ENCODE assay signal across 11 mouse cellular contexts in the genomic region with DNA sequence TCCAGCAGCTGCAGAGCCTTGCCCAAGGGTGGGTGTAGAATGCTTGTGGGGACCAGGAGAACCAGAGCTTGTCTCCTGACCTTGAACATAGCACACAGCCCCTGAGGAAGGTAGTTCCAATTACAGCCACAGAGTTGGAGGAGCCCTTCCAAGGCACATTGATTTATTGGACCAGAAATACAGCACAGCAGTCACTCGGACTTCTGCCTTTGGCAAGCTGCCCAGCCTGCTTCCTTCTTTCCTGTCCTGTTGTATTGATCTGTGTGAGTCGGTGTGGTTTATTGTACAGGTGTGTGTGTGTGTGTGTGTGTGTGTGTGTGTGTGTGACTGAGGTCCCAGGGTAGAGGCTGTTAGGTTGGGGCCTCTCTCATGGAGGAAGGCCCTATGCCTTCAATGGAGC. TPM values are rescaled to one million over a fixed set of nuclear protein-coding genes. Genes with fewer than 3 reads are reported as not detected.
A peak's percentile ranks its signal among the peaks of the same experiment; 100 is the strongest.
DNase-seq lines count a peak whose midpoint lies in the region; ATAC-seq lines count a peak whose summit lies in the region.
"Had no signal": no experiment of that assay in that cellular context is flagged by ENCODE, and none has a peak within 500 bp of the region (broad histone marks: within the 10 kb centered on the region; RNA-seq: fewer than 3 reads in every experiment).

No protein-coding gene starts in this region.

- no peaks in the 10 kb centered on the region for H3K9me3 ChIP-seq in embryonic facial prominence, embryonic 14.5 days (ENCODE audit: control insufficient read depth, low read length)
- no peaks in the 10 kb centered on the region for H3K9me3 ChIP-seq in embryonic facial prominence, embryonic 10.5 days
- H3K9me3 ChIP-seq in limb, embryonic 10.5 days (replicated peaks): no peaks in the 10 kb centered on the region
- H3K9me3 ChIP-seq in stomach, embryonic 16.5 days (replicated peaks; ENCODE audit: control insufficient read depth, low read length): no peaks in the 10 kb centered on the region

- no peak overlapping the region for H3K4me2 ChIP-seq in embryonic facial prominence, embryonic 14.5 days (ENCODE audit: low read depth, low read length)
- no peak overlapping the region for H3K4me2 ChIP-seq in stomach, embryonic 16.5 days (ENCODE audit: low read depth, low read length)

- H3K27me3 ChIP-seq in embryonic facial prominence, embryonic 14.5 days (replicated peaks; ENCODE audit: control insufficient read depth, insufficient read depth, low read length): no peaks in the 10 kb centered on the region
- H3K27me3 ChIP-seq in embryonic facial prominence, embryonic 10.5 days (replicated peaks; ENCODE audit: low read depth, poor library complexity, severe bottlenecking): 0 out of 2 replicates have a peak, but pooled peaks cover 17% of the 10 kb centered on the region
- peaks cover 6% of the 10 kb centered on the region; the same call in 1 of the 2 replicates for H3K27me3 ChIP-seq in limb, embryonic 10.5 days (ENCODE audit: low read depth, poor library complexity, severe bottlenecking)
- no peaks in the 10 kb centered on the region for H3K27me3 ChIP-seq in stomach, embryonic 16.5 days (ENCODE audit: control insufficient read depth, insufficient read depth, low read length)

- peak; percentile 63; the same call in 1 of the 2 replicates for ATAC-seq in embryonic facial prominence, embryonic 14.5 days (ENCODE audit: low read depth)
- peak; percentile 67 for ATAC-seq in stomach, embryonic 16.5 days (ENCODE audit: insufficient read depth, low FRiP score)
- no peak for ATAC-seq in frontal cortex, adult (ENCODE audit: low TSS enrichment)

- no peaks in the 10 kb centered on the region for H3K36me3 ChIP-seq in embryonic facial prominence, embryonic 14.5 days (ENCODE audit: control insufficient read depth, insufficient read depth, low read length)
- no peaks in the 10 kb centered on the region for H3K36me3 ChIP-seq in embryonic facial prominence, embryonic 10.5 days (replicated peaks)
- H3K36me3 ChIP-seq in limb, embryonic 10.5 days: no peaks in the 10 kb centered on the region
- H3K36me3 ChIP-seq in stomach, embryonic 16.5 days (ENCODE audit: control insufficient read depth, insufficient read depth, low read length): no peaks in the 10 kb centered on the region

- peak; percentile 44 for DNase-seq in embryonic facial prominence, embryonic 14.5 days (ENCODE audit: low spot score)
- no peak for DNase-seq in embryonic facial prominence, embryonic 10.5 days (ENCODE audit: low spot score)
- DNase-seq in testis, postnatal 10 days (ENCODE audit: low spot score): peak; percentile 65
- no peak for DNase-seq in testis, postnatal 14 days (ENCODE audit: low spot score)
- DNase-seq in limb, embryonic 10.5 days (ENCODE audit: low spot score): peak; percentile 47
- DNase-seq in left cerebral cortex, adult 9 months (ENCODE audit: low spot score in 2 of 2): no peak
- DNase-seq: cerebellum, adult 8-10 months; heart, adult 11 months; lung, postnatal 36 days had no signal

- H3K4me3 ChIP-seq in embryonic facial prominence, embryonic 14.5 days (ENCODE audit: low read depth, low read length): no peak overlapping the region
- H3K4me3 ChIP-seq in embryonic facial prominence, embryonic 10.5 days: no peak overlapping the region
- H3K4me3 ChIP-seq in limb, embryonic 10.5 days: no peak overlapping the region
- no peak overlapping the region for H3K4me3 ChIP-seq in stomach, embryonic 16.5 days (replicated peaks; ENCODE audit: low read length)

- no peak overlapping the region for H3K9ac ChIP-seq in embryonic facial prominence, embryonic 14.5 days (ENCODE audit: low read depth, low read length)
- no peak overlapping the region for H3K9ac ChIP-seq in stomach, embryonic 16.5 days (ENCODE audit: low read length)

- H3K27ac ChIP-seq in embryonic facial prominence, embryonic 14.5 days (replicated peaks; ENCODE audit: low read depth, low read length): no peak overlapping the region
- no peak overlapping the region for H3K27ac ChIP-seq in embryonic facial prominence, embryonic 10.5 days (replicated peaks)
- H3K27ac ChIP-seq in limb, embryonic 10.5 days: no peak overlapping the region
- no peak overlapping the region for H3K27ac ChIP-seq in stomach, embryonic 16.5 days (ENCODE audit: low read length)

- peaks cover 3% of the 10 kb centered on the region; the same call in 1 of the 2 replicates for H3K4me1 ChIP-seq in embryonic facial prominence, embryonic 14.5 days (ENCODE audit: control insufficient read depth, insufficient read depth, low read length)
- peaks cover 8% of the 10 kb centered on the region; the same call in 1 of the 2 replicates for H3K4me1 ChIP-seq in embryonic facial prominence, embryonic 10.5 days
- peaks cover 74% of the 10 kb centered on the region for H3K4me1 ChIP-seq in limb, embryonic 10.5 days
- peaks cover 6% of the 10 kb centered on the region for H3K4me1 ChIP-seq in stomach, embryonic 16.5 days (ENCODE audit: control insufficient read depth, insufficient read depth, low read length)

- WGBS in embryonic facial prominence, embryonic 14.5 days: 13% methylated on average over 2 of the region's 2 CpGs
- WGBS in embryonic facial prominence, embryonic 10.5 days: 80% methylated on average over 2 of the region's 2 CpGs
- WGBS in limb, embryonic 10.5 days: 21% methylated on average over 2 of the region's 2 CpGs
- 0% methylated on average over 2 of the region's 2 CpGs for WGBS in stomach, embryonic 16.5 days

RNA-seq across cellular contexts. Expression of a gene that starts 30.1 kb away (rescaled TPM):
- polyA plus RNA-seq in embryonic facial prominence, embryonic 14.5 days (2014; fragmentation: Nextera tagmentation; extraction: Ambion mirVana): 3.5 and 4.4 TPM in 2 replicates
- 1.00 and 1.0 TPM in 2 replicates for polyA plus RNA-seq in embryonic facial prominence, embryonic 10.5 days (2016; fragmentation: Nextera tagmentation; extraction: Ambion mirVana)
- 0.30 and 0.74 TPM in 2 replicates for polyA plus RNA-seq in limb, embryonic 10.5 days (2016; fragmentation: Nextera tagmentation; extraction: Ambion mirVana)
- polyA plus RNA-seq in stomach, embryonic 16.5 days (2015; fragmentation: Nextera tagmentation; extraction: Ambion mirVana): 5.1 and 5.4 TPM in 2 replicates

RNA-seq across cellular contexts. Expression of a gene that starts 57.3 kb away (rescaled TPM):
- 10.7 and 14.5 TPM in 2 replicates for polyA plus RNA-seq in embryonic facial prominence, embryonic 14.5 days (2014; fragmentation: Nextera tagmentation; extraction: Ambion mirVana)
- polyA plus RNA-seq in embryonic facial prominence, embryonic 10.5 days (2016; fragmentation: Nextera tagmentation; extraction: Ambion mirVana): 20.0 and 21.2 TPM in 2 replicates
- polyA plus RNA-seq in limb, embryonic 10.5 days (2016; fragmentation: Nextera tagmentation; extraction: Ambion mirVana): 16.2 and 17.2 TPM in 2 replicates
- 14.4 and 15.6 TPM in 2 replicates for polyA plus RNA-seq in stomach, embryonic 16.5 days (2015; fragmentation: Nextera tagmentation; extraction: Ambion mirVana)

Comparison
In these comparisons a context has a peak if more than half of its experiments do, and no peak if none do; other contexts are left out.
1. DNase-seq: peak in embryonic facial prominence, embryonic 14.5 days (single experiment), testis, postnatal 10 days (single experiment) and limb, embryonic 10.5 days (single experiment); none in embryonic facial prominence, embryonic 10.5 days (single experiment), testis, postnatal 14 days (single experiment) and left cerebral cortex, adult 9 months (0 of 2).